Mouse (Mus musculus): ENCODE measurements around the gene Inca1.

The Inca1 gene

GRCm38 (mm10) chr11:70668771-70669505, 31.0 kb downstream of the Inca1 start, which contains the start of gene Spag7:
Spag7 (minus strand) TSS chr11:70669416.
- DNase-seq = peak; percentile 94 to 98

- no peak for DNase-seq
Measured at GRCm38 (mm10) chr11:70668335-70668770, 31.6 kb downstream of the Inca1 start.

- DNase-seq = no peak
Measured at GRCm38 (mm10) chr11:70667271-70668150, 32.4 kb downstream of the Inca1 start.

DNA sequence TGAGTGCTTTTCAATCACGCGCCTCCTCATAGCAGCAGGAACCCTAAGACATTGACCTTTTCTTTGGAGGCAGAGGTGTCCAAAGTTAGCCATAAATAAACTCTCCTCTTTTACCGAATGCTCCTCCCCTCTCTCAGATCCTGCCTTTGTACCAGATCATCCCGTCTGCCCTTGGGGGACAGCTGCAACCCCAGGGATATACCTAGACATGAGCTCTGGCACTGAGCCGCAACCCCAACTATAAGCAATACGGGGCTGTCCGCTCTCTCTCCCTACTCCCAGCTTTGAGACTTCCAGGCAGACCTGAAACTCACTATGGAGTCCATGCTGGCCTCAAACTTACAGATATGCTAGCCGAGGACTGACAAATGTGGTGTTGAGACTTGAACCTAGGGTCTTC, 33.3 kb downstream of the Inca1 start:
- no peak for DNase-seq

DNA sequence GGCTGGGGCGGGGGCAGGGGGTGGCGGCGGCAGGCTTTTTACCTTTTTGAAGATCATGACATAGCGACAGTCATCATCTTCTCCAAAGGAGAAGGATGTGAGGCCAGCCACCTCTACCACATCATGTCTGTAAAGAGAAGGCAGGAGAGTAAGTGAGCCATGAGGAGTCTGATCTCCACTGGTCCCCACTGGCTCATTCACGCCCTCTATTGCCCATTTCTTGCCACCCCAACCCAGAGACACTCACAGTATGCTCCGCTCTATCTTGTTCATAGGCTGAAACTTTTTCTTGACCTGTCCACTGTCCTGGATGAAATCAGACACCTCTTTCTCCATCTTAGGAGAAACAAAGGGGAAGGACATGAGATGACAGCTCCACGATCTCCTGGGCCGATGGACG, 35.2 kb downstream of the Inca1 start:
- DNase-seq = no peak

DNA sequence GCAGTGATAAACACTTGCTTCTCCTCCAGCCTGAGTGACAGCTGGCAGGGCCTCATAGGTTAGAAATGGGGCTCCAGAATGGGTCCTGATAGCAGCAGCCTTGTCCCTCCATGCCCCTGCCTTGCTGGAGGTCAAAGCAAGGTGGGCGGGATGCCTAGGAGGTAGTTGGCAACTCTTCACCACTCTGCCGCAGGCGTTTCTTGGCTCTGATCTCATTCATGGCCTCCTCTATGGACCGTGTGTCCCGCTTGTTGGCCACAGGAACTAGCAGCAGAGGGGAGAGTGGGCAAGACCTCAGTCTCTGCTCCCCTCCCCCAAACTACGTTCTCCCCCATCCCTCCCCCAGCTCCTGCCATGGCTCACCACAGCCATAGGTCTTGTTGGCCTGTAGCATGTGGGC, 36.0 kb downstream of the Inca1 start:
- DNase-seq = no peak

- DNase-seq = no peak
Measured at GRCm38 (mm10) chr11:70663101-70663500, 36.9 kb downstream of the Inca1 start.

- DNase-seq = no peak
Measured at GRCm38 (mm10) chr11:70660571-70660970, 39.4 kb downstream of the Inca1 start.

GRCm38 (mm10) chr11:70658942-70659341, 41.0 kb downstream of the Inca1 start:
- no peak for DNase-seq

DNA sequence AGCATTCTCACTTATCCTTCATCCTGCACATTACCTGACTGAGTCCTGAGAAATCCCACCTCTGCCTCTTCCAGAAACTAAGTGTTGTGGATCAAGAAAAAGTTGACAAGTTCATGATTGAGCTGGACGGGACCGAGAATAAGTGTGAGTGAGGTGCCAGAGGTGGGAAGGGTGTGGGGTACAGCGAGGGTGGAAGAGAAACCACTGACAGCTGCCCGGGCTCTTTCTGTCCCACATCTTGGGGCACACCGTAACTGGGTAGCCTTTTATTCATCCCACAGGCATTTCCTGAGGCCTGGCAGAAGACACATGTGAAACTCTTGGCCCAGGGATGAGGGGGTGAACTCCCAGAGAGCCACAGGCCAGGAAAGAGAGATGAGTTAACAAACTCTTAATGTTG, 41.4 kb downstream of the Inca1 start:
- no peak for DNase-seq

DNA sequence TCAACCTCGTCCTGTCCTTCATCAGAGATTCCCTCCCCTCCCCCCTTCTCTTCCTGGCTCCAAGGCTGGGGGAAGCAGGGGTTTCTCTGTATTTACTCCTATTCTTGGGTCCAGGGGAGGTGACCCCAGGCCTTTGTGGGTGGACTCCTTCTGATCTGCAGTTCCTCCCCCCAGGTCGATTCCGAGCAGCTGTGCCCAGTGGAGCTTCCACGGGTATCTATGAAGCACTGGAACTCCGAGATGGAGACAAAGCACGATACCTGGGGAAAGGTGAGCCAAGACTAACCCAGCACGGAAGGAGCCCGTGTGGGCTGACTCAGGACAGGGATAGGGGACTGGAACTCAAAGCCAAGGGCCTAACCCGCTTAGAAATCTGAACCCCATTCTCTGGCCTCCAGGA, 42.0 kb downstream of the Inca1 start:
- DNase-seq = no peak

DNA sequence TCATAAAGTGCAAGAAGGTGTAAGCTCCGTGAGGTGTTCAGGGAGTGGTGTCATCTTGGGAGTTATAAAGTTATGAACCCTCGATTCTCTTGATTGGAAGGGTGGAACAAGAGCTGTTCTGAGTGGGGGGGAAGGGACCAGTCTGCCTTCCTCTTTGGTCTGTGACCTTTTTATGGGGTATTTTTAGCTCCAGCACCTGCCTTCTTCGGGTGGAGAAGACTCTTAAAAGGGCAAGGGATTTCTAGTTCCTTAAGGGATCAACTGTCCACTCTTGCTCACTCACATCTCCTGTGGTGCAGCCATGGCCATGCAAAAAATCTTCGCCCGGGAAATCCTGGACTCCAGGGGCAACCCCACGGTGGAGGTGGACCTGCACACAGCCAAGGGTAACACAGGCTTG, 42.4 kb downstream of the Inca1 start:
- DNase-seq = no peak

DNA sequence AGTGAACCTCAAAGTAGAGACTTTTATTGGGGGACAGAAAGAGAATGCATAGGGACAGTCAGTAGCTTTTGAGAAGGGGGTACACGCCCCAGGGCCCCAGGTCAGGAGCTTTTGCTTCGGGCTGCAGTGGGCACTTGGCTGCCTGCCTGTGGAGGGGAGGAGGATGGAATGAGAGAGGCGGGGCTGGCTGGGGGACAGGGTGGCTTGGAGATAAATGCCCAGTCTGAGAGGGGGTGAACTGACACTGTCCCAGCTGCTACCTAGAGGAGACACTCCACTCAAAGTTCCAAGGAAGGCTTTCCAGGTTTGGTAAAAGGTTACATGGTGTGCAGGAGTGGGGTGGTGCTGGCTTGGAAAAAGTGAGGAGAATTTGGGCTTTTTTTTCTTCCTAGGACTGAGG, 43.0 kb downstream of the Inca1 start, which contains the start of gene Eno3:
Gene Eno3, plus strand, starts transcription at position 239 of the 400 bp plus-strand sequence.
- no peak for DNase-seq

DNA sequence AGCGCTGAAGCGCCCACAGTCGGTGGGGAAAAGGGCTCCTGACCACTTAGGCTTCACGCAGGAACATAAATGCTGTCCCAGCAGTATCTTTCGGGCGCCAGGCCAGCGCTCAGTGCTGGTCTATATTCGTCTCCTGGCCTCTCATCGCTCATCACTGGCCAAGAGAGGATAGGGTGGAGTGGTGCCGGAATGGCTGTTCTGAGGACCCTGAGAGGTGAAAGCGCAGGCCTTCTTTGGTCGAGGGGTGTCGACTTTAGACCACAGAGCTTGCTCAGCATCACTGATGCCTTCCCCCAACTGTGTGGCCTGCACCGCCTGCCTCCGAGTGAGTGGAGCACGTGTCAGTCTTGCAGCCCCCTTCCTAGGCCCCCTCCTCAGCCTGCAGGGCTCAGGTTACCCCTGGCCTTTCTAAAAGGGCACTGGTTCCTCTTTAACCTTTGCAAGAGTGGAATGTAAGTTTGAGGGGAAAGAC, 43.5 kb downstream of the Inca1 start:
- DNase-seq = no peak

DNA sequence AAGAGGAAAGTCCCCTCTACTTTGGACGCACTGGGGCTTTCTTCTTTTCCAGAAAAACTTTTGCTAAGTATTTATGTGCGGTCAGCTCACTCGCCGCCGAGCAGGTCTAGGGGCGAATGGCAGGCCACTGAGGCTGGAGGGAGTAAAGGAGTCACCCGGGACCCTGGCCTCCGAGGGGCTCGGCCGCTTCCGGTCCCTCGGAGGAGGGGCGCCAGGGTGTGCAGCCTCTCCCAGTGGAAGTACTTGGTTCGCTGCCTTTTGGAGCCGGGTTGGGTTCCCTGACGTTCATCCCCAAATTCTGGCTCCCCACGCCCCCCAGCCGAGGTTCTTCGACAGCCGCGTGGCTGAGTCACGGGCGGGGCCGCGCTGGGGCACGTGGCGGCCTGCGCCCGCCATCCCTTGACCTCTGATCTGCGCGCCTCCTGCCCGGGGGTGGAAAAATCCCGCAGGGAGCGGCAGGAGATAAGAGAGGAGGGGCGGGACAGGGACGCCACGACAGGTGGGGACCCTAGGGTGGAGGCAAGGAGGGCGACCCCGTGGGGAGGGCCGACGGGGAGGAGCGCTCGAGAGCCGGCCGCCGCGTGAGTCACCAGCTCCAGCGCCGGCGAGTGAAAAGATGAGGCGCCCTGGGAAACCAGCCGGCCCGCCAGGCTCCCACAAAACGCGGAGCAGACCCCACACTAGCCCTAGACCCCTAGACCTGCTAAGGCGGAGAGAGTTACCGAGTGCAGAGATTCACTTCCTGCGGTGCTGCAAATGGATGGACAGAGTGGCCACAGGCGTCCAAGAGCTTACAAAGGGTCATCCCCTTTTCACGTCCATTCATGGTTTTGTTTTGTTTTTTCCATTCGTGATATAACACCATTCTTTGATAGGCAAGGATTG, 44.1 kb downstream of the Inca1 start:
- peak; percentile 51 to 68 for DNase-seq

GRCm38 (mm10) chr11:70654923-70655570, 44.9 kb downstream of the Inca1 start:
- DNase-seq = peak; percentile 68 to 69

DNA sequence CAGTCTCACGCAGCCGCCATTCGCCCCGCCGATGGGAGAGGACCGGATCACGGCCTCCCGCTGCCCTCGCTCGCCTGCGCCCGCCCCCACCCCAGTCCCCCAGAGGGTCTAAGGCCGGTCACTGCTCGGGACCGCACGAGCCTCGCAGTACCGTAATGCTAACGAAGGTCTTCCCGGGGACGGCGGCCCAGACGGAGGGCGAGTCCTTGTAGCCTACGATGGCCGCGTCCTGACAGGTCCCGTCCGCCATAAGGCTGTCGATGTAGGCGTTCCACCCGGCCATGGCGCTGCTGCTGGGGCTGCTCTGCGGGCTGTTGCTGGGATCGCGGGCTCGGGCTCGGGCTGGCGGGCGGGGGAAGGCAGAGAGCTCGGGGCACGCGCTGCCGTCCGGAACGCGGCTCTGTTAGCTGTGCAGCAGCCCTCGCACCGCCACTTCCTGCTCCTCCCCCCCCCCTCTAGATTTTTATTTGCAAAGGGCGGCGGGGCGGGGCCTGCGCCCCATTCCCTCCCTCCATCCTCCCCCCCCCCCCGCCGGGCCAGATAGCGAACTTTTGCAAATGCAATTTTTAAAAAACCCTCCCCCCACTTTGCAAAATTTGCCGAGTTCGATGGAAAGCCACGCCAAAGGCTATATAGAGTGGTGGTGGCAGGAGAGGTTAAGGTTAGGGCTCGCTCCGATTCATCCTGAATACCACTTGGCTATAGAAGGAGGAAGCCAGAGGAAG, 45.6 kb downstream of the Inca1 start, which contains the start of gene Pfn1:
Gene Pfn1, minus strand, starts transcription at position 447 of the 725 bp plus-strand sequence.
- peak; percentile 73 to 80 for DNase-seq

DNA sequence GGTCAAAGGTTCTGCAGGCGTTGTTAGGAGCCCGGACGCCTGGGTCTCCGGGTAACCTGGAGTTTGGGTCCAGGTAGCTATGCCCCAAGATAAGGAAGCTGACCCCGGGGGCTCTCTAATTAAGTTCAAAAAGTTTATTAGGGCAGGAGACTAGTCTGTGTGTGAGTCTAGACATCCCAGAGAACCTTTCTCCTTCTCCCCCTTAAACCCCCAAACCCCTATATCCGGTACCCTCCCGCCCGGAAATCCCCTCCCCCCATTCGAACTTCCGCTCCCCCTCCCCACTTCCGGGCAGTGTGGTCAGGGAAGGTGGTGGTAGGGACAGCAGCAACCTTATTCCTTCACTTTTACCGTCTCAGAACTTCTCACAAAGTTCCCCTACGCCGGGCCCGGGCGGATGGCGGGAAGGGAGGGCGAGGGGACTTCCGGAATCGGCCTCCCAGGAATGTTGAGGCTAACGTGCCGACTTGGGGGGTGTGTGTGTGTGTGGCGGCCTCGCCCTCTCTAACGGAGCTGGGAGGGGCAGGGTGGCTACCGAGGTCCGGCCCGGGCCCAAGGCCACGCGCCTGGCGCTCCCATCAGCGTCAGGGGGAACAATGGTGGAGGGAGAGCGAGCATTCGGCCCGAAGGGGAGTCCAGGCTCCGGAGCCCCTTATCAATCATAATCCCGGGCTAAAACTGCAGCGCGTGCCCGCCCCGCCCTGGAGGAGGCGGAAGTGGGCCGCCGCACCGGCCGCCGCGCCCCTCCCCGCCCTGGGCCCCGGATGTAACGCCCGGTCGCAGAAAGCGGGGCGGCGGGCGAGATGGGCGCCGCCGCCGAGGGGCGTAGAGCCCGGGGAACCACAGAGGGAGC, 46.4 kb downstream of the Inca1 start:
- DNase-seq = peak; percentile 59 to 75

DNA sequence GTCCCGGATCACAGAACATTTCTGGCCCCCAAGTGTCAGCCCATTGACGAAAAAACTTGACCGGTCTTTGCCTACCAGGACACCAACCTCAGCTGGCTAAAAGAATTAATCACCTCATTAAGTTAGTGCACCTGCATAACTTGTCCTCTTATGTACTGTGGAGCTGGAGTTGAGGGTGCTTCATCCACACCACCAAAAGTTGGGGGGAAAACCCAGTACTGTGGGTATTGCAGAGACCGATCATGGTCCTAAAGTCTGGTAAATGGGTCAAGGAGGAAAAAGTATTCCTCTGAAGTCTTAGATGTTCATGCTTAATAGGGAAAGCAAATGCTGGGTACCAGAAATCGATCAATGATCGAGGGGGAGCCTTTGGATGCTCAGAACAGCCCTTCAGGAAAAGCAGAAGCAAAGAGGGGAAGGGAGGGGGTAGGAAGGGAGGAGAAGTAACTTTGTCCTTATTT, 47.0 kb downstream of the Inca1 start:
- DNase-seq = no peak

All from thymus, adult 18-20 months (tissue).